ENCODE assay signal across 27 mouse cellular contexts in genomic region chr2:152240580-152240979, GRCm38 (mm10). TPM values are rescaled to one million over a fixed set of nuclear protein-coding genes. Genes with fewer than 3 reads are reported as not detected.
DNase-seq lines count a peak whose midpoint lies in the region; ATAC-seq and TF ChIP-seq lines count a peak whose summit lies in the region.
"Had no signal": no experiment of that assay in that cellular context is flagged by ENCODE, and none has a peak within 500 bp of the region (broad histone marks: within the 10 kb centered on the region; RNA-seq: fewer than 3 reads in every experiment).

No protein-coding gene starts in this region.

- TF ChIP-seq CTCF in lung, postnatal 0 days (IDR thresholded peaks at IDR 0.05) = no peak
- TF ChIP-seq CTCF in liver, postnatal 0 days (IDR thresholded peaks at IDR 0.05; ENCODE audit: low read depth) = no peak

- H3K27ac ChIP-seq in heart, embryonic 11.5 days (ENCODE audit: low read depth, low read length) = no peak overlapping the region
- no peak overlapping the region for H3K27ac ChIP-seq in lung, postnatal 0 days (ENCODE audit: low read length)
- no peak overlapping the region for H3K27ac ChIP-seq in liver, postnatal 0 days (ENCODE audit: low read depth)
- H3K27ac ChIP-seq: embryonic facial prominence, embryonic 12.5 days; embryonic facial prominence, embryonic 15.5 days; forebrain, embryonic 12.5 days; forebrain, embryonic 15.5 days; heart, embryonic 13.5 days; hindbrain, embryonic 12.5 days; hindbrain, embryonic 15.5 days had no signal

- H3ac ChIP-seq in myocyte (ENCODE audit: control insufficient read depth, insufficient read length) = no peak overlapping the region

- H3K9me3 ChIP-seq in heart, embryonic 11.5 days (replicated peaks; ENCODE audit: control insufficient read depth, low read length) = no peaks in the 10 kb centered on the region
- H3K9me3 ChIP-seq in lung, postnatal 0 days (ENCODE audit: low read length) = no peaks in the 10 kb centered on the region
- H3K9me3 ChIP-seq in liver, postnatal 0 days (ENCODE audit: low read length) = no peaks in the 10 kb centered on the region
- H3K9me3 ChIP-seq: embryonic facial prominence, embryonic 12.5 days; embryonic facial prominence, embryonic 15.5 days; forebrain, embryonic 12.5 days; forebrain, embryonic 15.5 days; heart, embryonic 13.5 days; hindbrain, embryonic 12.5 days; hindbrain, embryonic 15.5 days had no signal

- H3K4me2 ChIP-seq in heart, embryonic 11.5 days = no peak overlapping the region
- H3K4me2 ChIP-seq in lung, postnatal 0 days (replicated peaks; ENCODE audit: low read depth, low read length) = no peak overlapping the region
- peak overlapping the region; percentile 41 for H3K4me2 ChIP-seq in myocyte (ENCODE audit: low read depth)
- H3K4me2 ChIP-seq in liver, postnatal 0 days (ENCODE audit: low read depth, low read length) = no peak overlapping the region
- H3K4me2 ChIP-seq: embryonic facial prominence, embryonic 12.5 days; embryonic facial prominence, embryonic 15.5 days; forebrain, embryonic 12.5 days; forebrain, embryonic 15.5 days; heart, embryonic 13.5 days; hindbrain, embryonic 12.5 days; hindbrain, embryonic 15.5 days had no signal

- H3K36me3 ChIP-seq in heart, embryonic 11.5 days (ENCODE audit: control insufficient read depth, insufficient read depth, low read length) = peaks cover 8% of the 10 kb centered on the region
- no peaks in the 10 kb centered on the region; the same call in 1 of the 2 replicates for H3K36me3 ChIP-seq in lung, postnatal 0 days (ENCODE audit: insufficient read depth, low read length)
- H3K36me3 ChIP-seq in myocyte (ENCODE audit: control insufficient read depth, insufficient read depth) = peaks cover 5% of the 10 kb centered on the region
- peaks cover 17% of the 10 kb centered on the region for H3K36me3 ChIP-seq in liver, postnatal 0 days (replicated peaks; ENCODE audit: insufficient read depth, low read length)

- 40% methylated on average over 2 of the region's 2 CpGs for WGBS in heart, embryonic 11.5 days (ENCODE audit: insufficient replicate concordance)
- 30% methylated on average over 2 of the region's 2 CpGs for WGBS in lung, postnatal 0 days
- WGBS in liver, postnatal 0 days (ENCODE audit: insufficient replicate concordance) = 54% methylated on average over 2 of the region's 2 CpGs

- no peak overlapping the region for H3K9ac ChIP-seq in heart, embryonic 11.5 days (ENCODE audit: low read depth, low read length)
- H3K9ac ChIP-seq in lung, postnatal 0 days (replicated peaks; ENCODE audit: low read depth) = no peak overlapping the region
- H3K9ac ChIP-seq in liver, postnatal 0 days (replicated peaks) = no peak overlapping the region
- H3K9ac ChIP-seq: embryonic facial prominence, embryonic 12.5 days; embryonic facial prominence, embryonic 15.5 days; forebrain, embryonic 12.5 days; forebrain, embryonic 15.5 days; heart, embryonic 13.5 days; hindbrain, embryonic 12.5 days; hindbrain, embryonic 15.5 days had no signal

- no peak for TF ChIP-seq POLR2A in myocyte (IDR thresholded peaks at IDR 0.05; ENCODE audit: insufficient read length, low read depth)

- peak; percentile 28 for DNase-seq in heart, adult 11 months
- DNase-seq in lung, postnatal 0 days (ENCODE audit: low spot score) = peak; percentile 10
- DNase-seq in lung, adult 18-20 months = no peak
- peak; percentile 35 for DNase-seq in NIH3T3 (ENCODE audit: low read depth)
- no peak for DNase-seq in liver, postnatal 0 days
- no peak for DNase-seq in frontal cortex, postnatal 14 days (ENCODE audit: low spot score in 2 of 2)
- DNase-seq: adrenal gland, adult 8-10 months; adrenal gland, postnatal 36 days; cerebellum, adult 18-20 months; cerebellum, adult 9-10 months; cerebellum, postnatal 14 days; gastrocnemius, postnatal 14 days; heart, adult 18-20 months; heart, postnatal 14 days; heart, postnatal 4 days had no signal

- H3K27me3 ChIP-seq in heart, embryonic 11.5 days (ENCODE audit: control insufficient read depth, insufficient read depth, low read length) = no peaks in the 10 kb centered on the region
- no peaks in the 10 kb centered on the region for H3K27me3 ChIP-seq in lung, postnatal 0 days (replicated peaks; ENCODE audit: insufficient read depth, low read length)
- H3K27me3 ChIP-seq in myocyte (ENCODE audit: control insufficient read depth, insufficient read depth, insufficient read length) = no peaks in the 10 kb centered on the region
- no peaks in the 10 kb centered on the region for H3K27me3 ChIP-seq in liver, postnatal 0 days (ENCODE audit: insufficient read depth, low read length)
- H3K27me3 ChIP-seq: embryonic facial prominence, embryonic 12.5 days; embryonic facial prominence, embryonic 15.5 days; forebrain, embryonic 12.5 days; forebrain, embryonic 15.5 days; heart, embryonic 13.5 days; hindbrain, embryonic 12.5 days; hindbrain, embryonic 15.5 days had no signal

- TF ChIP-seq EP300 in lung, postnatal 0 days (IDR thresholded peaks at IDR 0.05) = no peak
- no peak for TF ChIP-seq EP300 in liver, postnatal 0 days (IDR thresholded peaks at IDR 0.05; ENCODE audit: low read depth)

- peaks cover 99% of the 10 kb centered on the region for H3K79me2 ChIP-seq in myocyte (ENCODE audit: control insufficient read depth, insufficient read depth)

- H3K4me1 ChIP-seq in heart, embryonic 11.5 days (ENCODE audit: control insufficient read depth, insufficient read depth, low read length) = no peaks in the 10 kb centered on the region
- no peaks in the 10 kb centered on the region for H3K4me1 ChIP-seq in lung, postnatal 0 days (ENCODE audit: insufficient read depth, low read depth, low read length)
- no peaks in the 10 kb centered on the region for H3K4me1 ChIP-seq in liver, postnatal 0 days (ENCODE audit: insufficient read depth)
- H3K4me1 ChIP-seq: embryonic facial prominence, embryonic 12.5 days; embryonic facial prominence, embryonic 15.5 days; forebrain, embryonic 12.5 days; forebrain, embryonic 15.5 days; hindbrain, embryonic 12.5 days had no signal

- ATAC-seq in heart, embryonic 11.5 days (replicated peaks; ENCODE audit: insufficient number of reproducible peaks, low FRiP score, low TSS enrichment) = no peak
- no peak for ATAC-seq in lung, postnatal 0 days
- no peak for ATAC-seq in liver, postnatal 0 days
- ATAC-seq: CD4-positive, CD25-positive, alpha-beta regulatory T cell, adult 4 months; forebrain, embryonic 15.5 days; intestine, postnatal 0 days had no signal

- H3K4me3 ChIP-seq in heart, embryonic 11.5 days (ENCODE audit: low read depth, low read length) = no peak overlapping the region
- no peak overlapping the region for H3K4me3 ChIP-seq in lung, postnatal 0 days (ENCODE audit: low read depth, low read length)
- H3K4me3 ChIP-seq in myocyte = no peak overlapping the region
- no peak overlapping the region for H3K4me3 ChIP-seq in liver, postnatal 0 days (ENCODE audit: low read depth, low read length)
- H3K4me3 ChIP-seq: embryonic facial prominence, embryonic 12.5 days; embryonic facial prominence, embryonic 15.5 days; erythroblast, embryonic 14.5 days; forebrain, embryonic 12.5 days; forebrain, embryonic 15.5 days; heart, embryonic 13.5 days; hindbrain, embryonic 12.5 days; hindbrain, embryonic 15.5 days had no signal

TF ChIP-seq in myocyte, 11 proteins besides CTCF, POLR2A, EP300 and RAD21:
- TF ChIP-seq TCF12 (IDR thresholded peaks at IDR 0.05; ENCODE audit: insufficient read depth, poor library complexity, severe bottlenecking) = no peak

RNA-seq across cellular contexts. Expression of gene Csnk2a1, which starts 13.9 kb away (rescaled TPM):
- 38.7 and 90.5 TPM in 2 replicates for polyA plus RNA-seq in heart, embryonic 11.5 days (2014; fragmentation: Nextera tagmentation; extraction: Ambion mirVana)
- polyA plus RNA-seq in lung, postnatal 0 days (2015; fragmentation: Nextera tagmentation; extraction: Ambion mirVana) = 62.4 and 70.4 TPM in 2 replicates
- 47.5 TPM for polyA plus RNA-seq in myocyte (2012; fragmentation: generic; extraction: Trizol)
- 40.5 and 43.1 TPM in 2 replicates for polyA plus RNA-seq in liver, postnatal 0 days (2015; fragmentation: Nextera tagmentation; extraction: Ambion mirVana)

RNA-seq across cellular contexts. Expression of gene Tbc1d20, which starts 53.0 kb away (rescaled TPM):
- polyA plus RNA-seq in heart, embryonic 11.5 days (2014; fragmentation: Nextera tagmentation; extraction: Ambion mirVana) = 25.1 and 25.7 TPM in 2 replicates
- 37.5 and 38.8 TPM in 2 replicates for polyA plus RNA-seq in lung, postnatal 0 days (2015; fragmentation: Nextera tagmentation; extraction: Ambion mirVana)
- polyA plus RNA-seq in myocyte (2012; fragmentation: generic; extraction: Trizol) = 51.8 TPM
- 7.8 and 8.3 TPM in 2 replicates for polyA plus RNA-seq in liver, postnatal 0 days (2015; fragmentation: Nextera tagmentation; extraction: Ambion mirVana)

Comparison
In these comparisons a context has a peak if more than half of its experiments do, and no peak if none do; other contexts are left out.
1. DNase-seq: peak in heart, adult 11 months (single experiment), lung, postnatal 0 days (single experiment) and NIH3T3 (single experiment); none in lung, adult 18-20 months (0 of 2), liver, postnatal 0 days (single experiment) and frontal cortex, postnatal 14 days (0 of 2).